Mouse (Mus musculus) lung, adult 2 months (tissue): ENCODE measurements around the gene Sulf2. TPM values are rescaled to one million over a fixed set of nuclear protein-coding genes. Genes with fewer than 3 reads are reported as not detected.
"Not testable (repeated sequence)": the region's sequence is repeated elsewhere in the genome, so short reads cannot be mapped to it uniquely, and the experiment has no call there.

Experiments used
- DNase-seq: peaks from one replicate; pipeline ENCODE4 v3.0.0; 2022
- H3K4me1 ChIP-seq: fragments of 200-500 bp; 2 replicates; pipeline ENCODE4 v1.6.1; 2011; ENCODE audit warnings: low read length; ENCODE audit not compliant: control insufficient read depth, insufficient read depth
- H3K4me3 ChIP-seq: fragments of 200-500 bp; replicated peaks from 2 replicates; pipeline ENCODE3; 2011; ENCODE audit warnings: low read depth, mild to moderate bottlenecking, control low read depth, low read length; ENCODE audit errors: extremely low read depth
- CTCF ChIP-seq: fragments of 200-500 bp; IDR thresholded peaks from 2 replicates; pipeline ENCODE4 v1.5.1; 2011; ENCODE audit warnings: mild to moderate bottlenecking, low read length, control low read depth; ENCODE audit not compliant: insufficient read depth
- POLR2A ChIP-seq: fragments of 200-500 bp; IDR thresholded peaks from 2 replicates; pipeline ENCODE4 v1.6.1; 2011; ENCODE audit warnings: low read depth, mild to moderate bottlenecking, control low read depth, low read length, borderline replicate concordance; ENCODE audit errors: extremely low read depth
- WGBS: fragments of 180-500 bp; shearing (Covaris S2); methylation state at CpG from one replicate; pipeline ENCODE4 v1.1.7; 2018; 5-methylcytosine and 5-hydroxymethylcytosine counted together
- polyA plus RNA-seq: library from polyadenylated mRNA; depleted of rRNA; stranded (reverse); fragments of >200 nt; gene quantifications from 2 replicates; pipeline ENCODE4 v1.2.3, GENCODE M21; 2012

The Sulf2 gene
- polyA plus RNA-seq, 1 experiment, result 37.6 TPM

DNA sequence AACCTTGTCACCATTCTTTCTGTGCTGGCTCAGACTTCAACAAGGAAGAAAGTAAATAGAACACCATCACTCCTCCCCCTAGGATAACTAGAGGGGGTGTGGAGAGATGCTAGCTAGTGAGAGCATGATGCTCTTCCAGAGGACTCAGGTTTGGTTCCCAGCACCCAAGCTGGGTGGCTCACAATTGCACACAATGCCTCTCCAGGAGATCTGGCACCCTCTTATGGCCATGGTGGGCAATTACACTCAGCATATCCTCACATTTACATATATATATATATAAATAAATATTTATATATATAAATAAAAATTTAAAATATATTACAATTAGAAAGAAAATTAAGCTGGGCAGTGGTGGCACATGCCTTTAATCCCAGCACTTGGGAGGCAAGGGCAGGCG is 58.6 kb downstream of the Sulf2 start:
- no peak for DNase-seq
- 93% methylated on average over 1 of the region's 1 CpGs for WGBS
- TF ChIP-seq CTCF, result 0 out of 2 replicates have a peak, but pooled peaks have one; percentile 19
- no peak for TF ChIP-seq POLR2A
- Histone ChIP-seq H3K4me3 (no peak overlapping the region), H3K4me1 (no peaks in the 10 kb centered on the region)

DNA sequence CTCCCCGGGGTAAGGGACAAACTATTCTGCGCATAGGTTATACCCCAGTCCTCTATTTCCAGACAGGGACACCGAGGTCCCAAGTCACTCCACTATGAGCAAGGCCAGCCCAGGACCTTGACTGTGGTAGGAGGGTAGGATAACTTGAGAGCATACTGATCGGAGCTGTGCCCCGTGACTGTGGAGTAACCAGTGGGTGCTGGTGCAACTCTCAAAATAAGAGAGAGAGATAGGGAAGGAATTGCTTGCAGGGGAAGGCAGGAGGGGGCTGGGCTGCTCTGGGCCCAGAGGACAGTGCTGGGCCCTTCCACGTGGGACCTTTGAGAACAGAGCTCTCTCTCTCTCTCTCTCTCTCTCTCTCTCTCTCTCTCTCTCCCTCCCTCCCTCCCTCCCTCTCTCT is 59.2 kb downstream of the Sulf2 start:
- no peak for DNase-seq
- WGBS, result 89% methylated on average over 6 of the region's 6 CpGs
- H3K4me3 ChIP-seq, result no peak overlapping the region
- TF ChIP-seq CTCF, result no peak
- no peak for TF ChIP-seq POLR2A
- H3K4me1 ChIP-seq, result no peaks in the 10 kb centered on the region

DNA sequence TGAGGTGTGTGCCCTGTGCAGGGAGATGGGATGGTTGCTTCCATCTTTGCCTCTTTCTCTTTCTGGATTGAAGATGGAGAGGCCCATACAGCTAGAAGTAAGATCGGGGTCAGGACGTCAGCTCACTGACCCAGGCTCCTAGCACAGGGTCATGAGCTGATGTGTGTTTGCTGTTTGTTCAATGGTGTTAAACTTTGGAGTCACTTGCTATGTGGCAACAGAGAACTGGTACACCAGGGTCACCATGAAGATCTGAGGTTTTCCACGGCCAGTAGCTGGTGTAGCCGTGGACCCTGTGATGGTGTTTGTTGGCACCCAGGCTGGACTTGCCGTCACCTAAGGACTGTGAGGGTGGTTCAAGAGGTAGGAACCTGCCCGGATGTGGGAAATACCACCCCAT is 63.1 kb downstream of the Sulf2 start:
- WGBS, result 96% methylated on average over 6 of the region's 6 CpGs
- no peak for TF ChIP-seq POLR2A
- TF ChIP-seq CTCF, result no peak
- Histone ChIP-seq H3K4me1 (no peaks in the 10 kb centered on the region), H3K4me3 (no peak overlapping the region)
- DNase-seq, result no peak

GRCm38 (mm10) chr2:166091599-166091998 is 63.9 kb downstream of the Sulf2 start:
- no peak for TF ChIP-seq POLR2A
- TF ChIP-seq CTCF, result no peak
- no peak overlapping the region for H3K4me3 ChIP-seq
- no peaks in the 10 kb centered on the region for H3K4me1 ChIP-seq
- DNase-seq, result no peak

GRCm38 (mm10) chr2:166090131-166090581 is 65.3 kb downstream of the Sulf2 start:
- H3K4me3 ChIP-seq, result no peak overlapping the region
- WGBS, result 63% methylated on average over 7 of the region's 7 CpGs
- no peaks in the 10 kb centered on the region for H3K4me1 ChIP-seq
- no peak for DNase-seq
- TF ChIP-seq CTCF (no peak), POLR2A (no peak)

DNA sequence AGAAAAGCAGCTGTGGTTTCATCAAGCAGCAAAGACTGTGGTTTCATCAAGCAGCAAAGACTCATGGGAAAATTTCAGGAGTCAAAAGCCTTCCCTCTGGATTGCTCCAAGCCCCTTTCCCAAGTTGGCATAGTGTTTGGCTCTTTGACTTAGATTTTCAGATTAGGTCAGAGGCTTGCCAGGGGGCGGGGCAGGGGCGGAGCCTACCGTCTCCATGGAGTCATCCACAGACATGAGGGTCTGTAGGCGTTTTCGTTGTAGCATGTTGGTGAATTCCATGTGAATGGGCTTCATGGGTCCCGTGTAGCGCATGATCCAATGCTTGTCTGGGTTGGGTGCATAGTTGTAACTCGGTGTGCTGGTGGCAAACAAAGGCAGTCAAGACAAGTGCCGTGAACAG is 66.5 kb downstream of the Sulf2 start:
- DNase-seq, result no peak
- H3K4me3 ChIP-seq, result no peak overlapping the region
- TF ChIP-seq POLR2A (no peak), CTCF (no peak)
- 84% methylated on average over 9 of the region's 9 CpGs for WGBS
- no peaks in the 10 kb centered on the region for H3K4me1 ChIP-seq

GRCm38 (mm10) chr2:166086457-166087233 is 68.8 kb downstream of the Sulf2 start:
- 0 out of 2 replicates have a peak, but pooled peaks have one; percentile 10 for TF ChIP-seq POLR2A
- TF ChIP-seq CTCF, result no peak
- WGBS, result 76% methylated on average over 29 of the region's 29 CpGs
- Histone ChIP-seq H3K4me3 (no peak overlapping the region), H3K4me1 (no peaks in the 10 kb centered on the region; the same call in 1 of the 2 replicates)
- no peak for DNase-seq

DNA sequence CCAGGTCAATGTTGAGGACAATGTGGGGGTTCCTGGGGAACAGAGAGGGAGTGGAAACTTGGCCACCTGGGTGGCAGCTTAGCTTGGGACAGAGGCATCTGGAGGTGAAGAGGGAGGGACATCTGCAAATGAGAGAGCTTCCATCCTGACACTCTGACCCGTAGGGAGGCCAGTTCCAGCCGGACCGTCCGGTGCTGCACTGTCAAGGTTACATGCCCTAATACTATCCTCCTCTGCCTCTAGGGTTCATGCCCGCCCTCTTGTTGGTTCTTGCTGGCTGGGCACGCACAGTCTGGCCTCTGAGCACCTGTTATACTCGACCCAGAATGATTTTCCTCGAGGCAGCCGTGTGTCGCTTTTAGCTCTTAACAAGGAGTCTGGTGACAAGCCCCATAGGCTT is 69.7 kb downstream of the Sulf2 start:
- TF ChIP-seq CTCF, result no peak
- TF ChIP-seq POLR2A, result no peak
- H3K4me3 ChIP-seq, result no peak overlapping the region
- WGBS, result 92% methylated on average over 10 of the region's 10 CpGs

DNA sequence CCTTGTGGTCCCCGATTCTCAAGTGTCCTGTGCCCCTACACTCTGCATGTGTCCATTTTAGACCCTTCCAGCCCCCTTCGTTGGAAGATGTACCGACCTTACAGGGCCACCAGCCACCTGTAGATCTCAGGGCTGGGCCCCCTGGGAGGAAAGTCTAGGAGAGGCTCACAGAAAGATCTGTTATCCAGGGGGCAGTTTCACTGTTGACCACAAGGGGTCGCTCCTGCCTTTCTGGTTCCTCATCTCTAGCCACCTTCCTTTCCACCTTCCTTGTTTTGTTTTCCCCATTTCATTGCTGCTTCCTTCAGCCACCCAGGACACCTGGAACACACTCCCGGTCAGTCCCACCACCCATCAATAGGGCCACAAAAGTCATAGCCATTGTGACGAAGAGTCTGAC is 70.5 kb downstream of the Sulf2 start:
- peak; percentile 62 for TF ChIP-seq CTCF
- not testable (repeated sequence) for H3K4me1 ChIP-seq, H3K4me3 ChIP-seq
- DNase-seq, result peak; percentile 62
- WGBS, result 35% methylated on average over 6 of the region's 6 CpGs

More for the DNA sequence above, 69.7 kb downstream of the Sulf2 start:
- no peaks in the 10 kb centered on the region; the same call in 1 of the 2 replicates for H3K4me1 ChIP-seq
- no peak for DNase-seq

GRCm38 (mm10) chr2:166084111-166084510 is 71.4 kb downstream of the Sulf2 start:
- H3K4me3 ChIP-seq, result no peak overlapping the region
- DNase-seq, result no peak
- 76% methylated on average over 7 of the region's 7 CpGs for WGBS
- TF ChIP-seq POLR2A, result no peak
- no peak for TF ChIP-seq CTCF
- H3K4me1 ChIP-seq, result no peaks in the 10 kb centered on the region; the same call in 1 of the 2 replicates
